Mouse (Mus musculus): Measurements from ENCODE around the gene Apaf1.

Apaf1 gene

GRCm38 (mm10) chr10:90990340-90990739, 92.2 kb downstream of the Apaf1 start:
- in situ Hi-C loops (cut with MboI, MseI): no loop called here

GRCm38 (mm10) chr10:90983046-90983445, 99.5 kb downstream of the Apaf1 start:
- in situ Hi-C loops (cut with MboI, MseI): no loop called here

DNA sequence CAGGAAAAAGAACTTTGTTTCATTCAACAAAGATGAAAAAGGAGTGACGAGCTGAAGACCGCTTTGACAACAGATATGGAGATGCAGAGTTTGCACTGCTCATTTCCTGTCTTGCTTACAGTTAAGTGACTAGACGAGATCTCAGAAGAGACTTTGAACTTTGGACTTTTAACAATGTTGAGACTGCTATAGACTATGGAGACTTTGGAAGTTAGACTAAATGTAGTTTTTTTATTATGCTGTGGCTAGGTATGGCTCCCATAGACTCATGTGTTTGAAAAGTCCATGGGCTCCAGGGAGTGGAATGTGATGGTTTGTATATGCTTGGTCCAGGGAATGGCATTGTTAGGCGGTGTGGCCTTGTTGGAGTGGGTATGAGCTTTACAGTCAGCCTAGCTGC, 100.8 kb downstream of the Apaf1 start:
- in situ Hi-C loops (cut with MboI, MseI): no loop called here

DNA sequence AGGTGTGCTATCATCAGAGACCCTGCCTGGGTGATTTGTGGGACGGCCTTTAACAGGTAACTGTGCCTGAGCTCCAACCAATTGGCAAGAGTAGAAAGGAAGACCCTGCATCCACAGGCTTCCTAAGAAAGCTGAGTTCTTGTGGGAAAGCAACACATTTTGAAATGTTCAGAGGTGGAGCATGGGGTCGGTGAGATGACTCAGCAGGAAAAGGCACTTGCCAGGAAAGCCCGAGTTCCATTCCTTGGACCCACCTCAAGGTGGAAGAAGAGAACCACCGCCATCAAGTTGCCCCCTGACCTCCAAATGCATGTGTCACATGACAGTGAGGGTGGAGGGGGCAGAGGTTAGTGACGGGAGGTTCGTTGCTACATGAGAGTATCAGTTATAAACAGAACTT, 108.1 kb downstream of the Apaf1 start:
- in situ Hi-C loops (cut with MboI, MseI): no loop called here

- in situ Hi-C loops (cut with MboI, MseI): no loop called here
These were observed 108.5 kb downstream of the Apaf1 start for GRCm38 (mm10) chr10:90974084-90974483.

GRCm38 (mm10) chr10:90970560-90970959, 112.0 kb downstream of the Apaf1 start:
- in situ Hi-C loops (cut with MboI, MseI): no loop called here

GRCm38 (mm10) chr10:90969355-90970174, 113.0 kb downstream of the Apaf1 start:
- in situ Hi-C loops (cut with MboI, MseI): no loop called here

- in situ Hi-C loops (cut with MboI, MseI): no loop called here
These were observed 114.3 kb downstream of the Apaf1 start for GRCm38 (mm10) chr10:90968247-90968646.

DNA sequence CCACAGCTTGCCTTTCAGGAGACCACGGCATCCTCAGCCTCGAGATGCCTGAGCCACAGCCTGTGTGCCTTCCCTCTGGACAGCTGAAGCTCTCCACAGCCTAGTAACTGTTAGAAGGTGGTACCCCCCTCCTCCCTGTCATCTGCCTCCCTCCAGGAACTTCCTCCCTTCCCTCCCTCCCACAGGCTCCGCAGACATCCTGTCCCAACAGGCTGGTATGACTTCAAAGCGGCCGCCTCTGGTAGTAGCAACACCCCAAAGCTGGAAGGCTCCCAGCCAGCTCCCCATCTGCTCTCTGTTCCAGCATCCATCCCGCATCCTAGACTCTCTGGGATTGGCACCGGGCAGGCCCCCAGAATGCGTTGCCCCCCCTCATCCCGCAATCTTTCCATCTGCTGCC, 115.7 kb downstream of the Apaf1 start:
- in situ Hi-C loops (cut with MboI, MseI): no loop called here

DNA sequence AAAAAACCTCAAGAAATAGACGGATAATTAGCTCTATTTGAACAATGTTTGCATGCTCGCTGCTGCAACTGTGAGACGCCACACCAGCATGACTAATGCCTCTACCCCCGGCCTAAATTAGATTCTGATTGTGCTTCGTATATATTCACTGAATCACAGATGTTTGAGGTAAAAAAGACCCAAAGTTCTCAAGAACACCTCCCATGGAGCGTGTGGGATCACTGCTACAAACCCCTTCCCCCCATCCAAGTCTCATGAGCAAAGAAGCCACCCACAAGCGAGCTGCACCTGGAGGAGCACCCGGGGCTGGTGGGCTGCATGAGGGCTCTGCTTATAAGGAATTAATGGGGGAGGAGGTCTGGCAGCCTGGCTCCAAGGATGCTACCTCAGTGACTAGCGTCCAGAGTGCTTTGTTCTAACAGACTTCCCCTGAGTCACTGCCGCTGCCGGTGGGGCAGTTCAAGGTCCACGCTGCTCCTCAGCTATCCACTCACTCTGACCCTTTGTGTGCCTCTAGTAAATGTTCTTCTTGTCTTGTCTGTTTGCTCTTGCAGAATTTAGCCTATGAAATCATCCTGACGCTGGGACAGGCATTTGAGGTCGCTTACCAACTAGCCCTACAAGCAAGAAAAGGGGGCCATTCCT, 116.8 kb downstream of the Apaf1 start:
- in situ Hi-C loops (cut with MboI, MseI): no loop called here

GRCm38 (mm10) chr10:90964511-90964910, 118.1 kb downstream of the Apaf1 start:
- in situ Hi-C loops (cut with MboI, MseI): no loop called here

DNA sequence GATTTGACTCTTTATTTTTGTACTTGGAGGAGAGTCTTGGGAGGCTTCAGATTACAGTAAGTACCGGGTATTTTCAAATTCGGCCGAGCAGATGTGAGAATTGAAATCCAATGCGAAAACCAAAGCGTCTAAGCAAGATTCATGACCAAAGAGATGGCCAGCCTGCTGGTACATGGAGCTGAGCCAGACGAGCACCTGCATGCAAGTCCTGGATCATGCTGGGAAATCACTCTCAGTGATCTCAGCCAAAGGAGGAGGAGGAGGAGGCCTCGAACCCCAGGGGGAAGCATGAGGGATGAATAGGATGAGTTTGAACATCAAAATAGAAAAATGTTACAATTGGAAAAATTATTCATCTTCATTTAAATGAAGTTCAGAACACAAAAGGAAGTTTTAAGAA, 122.2 kb downstream of the Apaf1 start:
- in situ Hi-C loops (cut with MboI, MseI): no loop called here

GRCm38 (mm10) chr10:90953821-90954220, 128.7 kb downstream of the Apaf1 start:
- in situ Hi-C loops (cut with MboI, MseI): no loop called here

- in situ Hi-C loops (cut with MboI, MseI): no loop called here
These were observed 129.4 kb downstream of the Apaf1 start for GRCm38 (mm10) chr10:90953103-90953709.

DNA sequence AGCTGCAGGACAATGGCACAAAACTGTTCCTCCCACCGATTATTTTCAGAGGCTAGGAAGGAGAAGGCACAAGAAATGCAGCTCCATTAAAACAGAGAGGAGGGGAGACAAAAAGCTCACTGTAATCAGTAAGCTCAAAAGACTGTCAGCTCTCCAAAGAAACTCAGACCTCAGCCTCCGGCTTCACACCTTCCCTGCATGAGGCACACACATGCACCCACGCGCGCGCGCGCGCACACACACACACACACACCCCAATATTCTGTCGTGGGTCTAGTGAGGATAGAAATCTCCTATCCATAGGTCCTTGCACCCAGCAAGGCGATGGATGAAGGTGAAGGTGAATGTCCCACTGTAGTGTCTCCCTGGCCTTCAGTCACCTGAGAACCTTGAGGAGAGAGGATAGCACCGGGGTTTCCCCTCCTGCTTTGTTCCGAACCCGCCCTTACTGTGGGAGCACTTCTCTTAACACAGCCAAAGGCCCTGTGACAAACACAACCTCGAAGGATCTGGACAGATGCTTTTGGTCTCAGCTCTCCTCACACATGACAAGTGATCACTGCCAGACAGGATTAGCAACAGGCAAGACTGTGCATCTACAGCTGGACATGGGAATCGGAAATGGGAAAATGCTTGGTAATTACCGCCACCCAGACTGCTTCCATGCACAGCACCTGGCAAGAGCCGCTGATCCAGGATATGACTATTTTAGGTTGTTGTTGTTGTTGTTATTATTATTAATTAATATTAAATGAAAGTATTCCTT, 134.8 kb downstream of the Apaf1 start:
- in situ Hi-C loops (cut with MboI, MseI): no loop called here

GRCm38 (mm10) chr10:90947043-90947442, 135.5 kb downstream of the Apaf1 start:
- in situ Hi-C loops (cut with MboI, MseI): no loop called here

DNA sequence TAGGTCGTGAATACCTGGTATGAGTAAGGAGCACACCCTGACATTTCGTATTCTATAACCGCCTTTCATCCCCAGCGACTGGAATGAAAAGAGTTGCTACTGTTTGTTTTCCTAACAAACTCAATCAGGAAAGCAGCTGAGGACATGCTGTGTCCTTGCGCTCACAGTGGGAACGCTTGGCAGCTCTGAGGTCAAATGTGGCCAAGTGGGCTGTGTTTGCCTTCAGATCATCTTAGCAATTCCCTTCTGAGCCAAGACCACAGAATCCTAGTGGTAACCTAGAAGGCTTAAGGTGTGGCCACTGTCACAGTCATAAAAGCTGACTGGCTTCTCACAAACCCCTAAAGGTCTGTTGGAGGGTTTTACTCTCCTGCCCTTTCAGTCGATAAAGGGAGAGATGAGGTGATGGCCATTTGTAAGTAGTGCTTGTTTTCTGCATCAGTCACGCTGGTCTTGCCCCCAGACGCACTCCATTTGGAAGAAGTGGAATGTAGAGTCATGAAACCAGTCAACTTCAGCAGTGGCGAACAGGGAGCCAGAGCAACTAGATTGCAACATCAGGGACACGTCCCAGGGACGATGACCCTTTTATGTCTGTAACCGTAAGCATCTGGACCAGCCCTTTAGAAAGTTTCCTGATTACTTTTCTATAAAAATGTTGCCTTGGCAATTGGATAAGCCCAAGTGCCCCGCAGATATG, 140.4 kb downstream of the Apaf1 start:
- in situ Hi-C loops (cut with MboI, MseI): no loop called here

- in situ Hi-C loops (cut with MboI, MseI): no loop called here
These were observed 141.7 kb downstream of the Apaf1 start for GRCm38 (mm10) chr10:90940521-90941520.

All from regulatory T cell (primary cell).